Mouse (Mus musculus) testis, adult 2 months (tissue): Measurements from ENCODE around the gene Akap10. TPM values are rescaled to one million over a fixed set of nuclear protein-coding genes. Genes with fewer than 3 reads are reported as not detected.

ENCODE experiments used
- H3K27ac ChIP-seq: fragments of 200-500 bp; 2 replicates; pipeline ENCODE4 v1.5.1; 2012; ENCODE audit warnings: low read depth, low read length; ENCODE audit not compliant: control insufficient read depth, insufficient read depth
- H3K27me3 ChIP-seq: fragments of 200-500 bp; 2 replicates; pipeline ENCODE4 v1.6.1; 2012; ENCODE audit warnings: mild to moderate bottlenecking, low read length, moderate library complexity; ENCODE audit not compliant: control insufficient read depth, insufficient read depth
- H3K36me3 ChIP-seq: fragments of 200-500 bp; 2 replicates; pipeline ENCODE4 v1.6.1; 2012; ENCODE audit warnings: mild to moderate bottlenecking, low read length; ENCODE audit not compliant: control insufficient read depth, insufficient read depth
- H3K4me1 ChIP-seq: fragments of 200-500 bp; 2 replicates; pipeline ENCODE4 v1.6.1; 2012; ENCODE audit warnings: low read length; ENCODE audit not compliant: control insufficient read depth, insufficient read depth
- H3K4me3 ChIP-seq: fragments of 200-500 bp; 2 replicates; pipeline ENCODE4 v1.5.1; 2012; ENCODE audit warnings: low read depth, mild to moderate bottlenecking, low read length, moderate library complexity, mixed read lengths; ENCODE audit not compliant: control insufficient read depth
- CTCF ChIP-seq: fragments of 200-500 bp; IDR thresholded peaks from 2 replicates; pipeline ENCODE4 v1.5.1; 2012; ENCODE audit warnings: low read depth, mild to moderate bottlenecking, inconsistent platforms, low read length, moderate library complexity; ENCODE audit not compliant: control insufficient read depth, insufficient read depth, insufficient replicate concordance
- POLR2A ChIP-seq: fragments of 200-500 bp; IDR thresholded peaks from 2 replicates; pipeline ENCODE4 v1.6.1; 2012; ENCODE audit warnings: low read depth, mild to moderate bottlenecking, inconsistent platforms, low read length, moderate library complexity; ENCODE audit not compliant: control insufficient read depth
- polyA plus RNA-seq: library from polyadenylated mRNA; depleted of rRNA; stranded (reverse); fragments of >200 nt; gene quantifications from 2 replicates; pipeline ENCODE4 v1.2.3, GENCODE M21; 2012

Gene Akap10
- polyA plus RNA-seq, 1 experiment, result 21.5 TPM

GRCm38 (mm10) chr11:61955136-61955535, 25.1 kb upstream of the Akap10 start:
- Histone ChIP-seq H3K27me3 (no peaks in the 10 kb centered on the region), H3K4me3 (no peak overlapping the region), H3K4me1 (peaks cover 13% of the 10 kb centered on the region), H3K27ac (no peak overlapping the region), H3K36me3 (no peaks in the 10 kb centered on the region)
- TF ChIP-seq CTCF, result no peak
- no peak for TF ChIP-seq POLR2A

GRCm38 (mm10) chr11:61950632-61951031, 20.6 kb upstream of the Akap10 start:
- H3K4me1 ChIP-seq, result peaks cover 6% of the 10 kb centered on the region
- TF ChIP-seq CTCF (peak; percentile 98), POLR2A (no peak)
- no peaks in the 10 kb centered on the region for H3K36me3 ChIP-seq
- H3K27me3 ChIP-seq, result no peaks in the 10 kb centered on the region
- H3K27ac ChIP-seq, result no peak overlapping the region
- H3K4me3 ChIP-seq, result peak overlapping the region; percentile 70

DNA sequence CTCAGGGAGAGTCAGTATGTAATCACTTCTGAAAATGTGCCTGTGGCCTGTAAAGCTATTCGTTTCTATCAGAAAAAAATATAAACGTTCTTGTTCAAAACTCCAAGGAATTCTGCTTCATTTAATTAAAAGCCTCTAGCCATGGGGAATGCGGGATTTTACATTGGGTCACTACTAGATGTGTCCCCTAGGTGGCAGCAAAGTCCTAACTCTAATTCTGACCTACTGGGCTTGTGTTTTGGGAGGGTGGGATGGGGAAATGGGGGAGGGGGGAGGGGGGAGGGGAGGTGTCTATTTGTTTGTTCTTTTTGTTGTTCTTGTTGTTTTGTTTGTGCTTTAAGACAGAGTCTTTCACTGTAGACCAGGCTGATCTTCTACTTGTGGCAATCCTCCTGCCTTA, 19.3 kb upstream of the Akap10 start:
- H3K4me3 ChIP-seq, result no peak overlapping the region
- H3K36me3 ChIP-seq, result no peaks in the 10 kb centered on the region
- TF ChIP-seq CTCF, result no peak; the same call in 1 of the 2 replicates
- TF ChIP-seq POLR2A, result no peak
- H3K27me3 ChIP-seq, result no peaks in the 10 kb centered on the region
- no peak overlapping the region for H3K27ac ChIP-seq
- H3K4me1 ChIP-seq, result peaks cover 6% of the 10 kb centered on the region

DNA sequence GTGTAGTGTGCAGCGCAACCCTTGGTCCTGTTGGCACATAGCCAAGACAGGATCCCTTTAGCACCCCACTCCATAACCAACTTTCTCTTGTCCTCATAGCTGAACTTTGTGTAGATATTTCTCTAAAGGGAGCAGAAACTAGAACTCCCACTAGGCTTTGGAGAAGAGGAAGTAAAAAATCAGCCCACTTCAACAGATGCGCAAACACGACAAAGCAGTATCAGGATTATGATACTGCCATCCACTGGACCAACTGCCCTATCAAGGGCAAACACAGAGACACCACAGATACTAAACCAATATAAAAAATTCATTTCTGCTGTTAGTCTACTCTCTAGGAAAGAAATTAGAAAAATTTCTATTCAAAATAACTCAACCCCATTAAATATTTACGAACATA, 16.6 kb upstream of the Akap10 start:
- no peak overlapping the region for H3K27ac ChIP-seq
- no peaks in the 10 kb centered on the region for H3K36me3 ChIP-seq
- H3K4me3 ChIP-seq, result no peak overlapping the region
- peaks cover 3% of the 10 kb centered on the region for H3K4me1 ChIP-seq
- no peaks in the 10 kb centered on the region for H3K27me3 ChIP-seq
- no peak for TF ChIP-seq POLR2A
- no peak for TF ChIP-seq CTCF

DNA sequence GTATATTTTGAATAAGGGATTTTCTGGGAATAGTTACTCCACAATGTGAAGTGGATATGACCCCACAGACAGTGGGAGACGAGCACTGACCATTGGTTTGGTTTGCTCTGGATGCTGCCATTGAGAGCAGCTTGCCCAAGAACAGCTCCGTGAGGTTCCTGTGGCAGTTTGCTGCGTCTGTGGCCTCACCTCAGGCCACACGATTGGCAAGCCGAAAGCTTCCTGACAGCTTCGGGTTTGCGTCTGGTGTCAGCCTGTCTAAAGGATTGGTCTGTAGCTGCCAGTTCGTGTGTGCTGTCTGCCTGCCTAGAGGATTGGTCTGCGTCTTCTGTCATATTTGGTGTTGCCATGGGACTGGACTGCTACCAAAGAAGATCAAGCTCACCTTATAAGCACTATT, 14.4 kb upstream of the Akap10 start:
- TF ChIP-seq POLR2A (no peak), CTCF (no peak)
- Histone ChIP-seq H3K4me3 (no peak overlapping the region), H3K36me3 (no peaks in the 10 kb centered on the region), H3K4me1 (no peaks in the 10 kb centered on the region), H3K27ac (no peak overlapping the region), H3K27me3 (no peaks in the 10 kb centered on the region)

DNA sequence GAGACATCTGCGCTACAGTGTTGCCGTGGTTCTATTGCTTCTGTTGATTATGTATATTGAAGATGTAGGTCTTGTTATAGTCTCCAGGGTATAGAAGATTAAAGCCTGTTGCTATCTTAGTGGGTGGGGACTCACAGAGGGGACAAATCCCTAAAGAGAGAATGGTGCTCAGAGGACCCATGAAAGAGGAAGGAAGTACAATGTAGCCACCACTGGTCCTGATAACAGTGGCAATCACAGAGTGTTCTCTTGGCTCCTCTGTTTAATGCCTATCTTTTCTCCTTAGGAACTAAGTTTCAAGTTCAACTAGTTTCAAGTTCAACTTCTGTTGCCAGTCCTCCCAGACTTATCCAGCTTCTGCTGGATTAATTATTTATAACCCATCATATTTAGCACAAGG, 12.9 kb upstream of the Akap10 start:
- H3K4me3 ChIP-seq, result no peak overlapping the region
- H3K27me3 ChIP-seq, result no peaks in the 10 kb centered on the region
- H3K4me1 ChIP-seq, result no peaks in the 10 kb centered on the region
- no peak overlapping the region for H3K27ac ChIP-seq
- no peaks in the 10 kb centered on the region for H3K36me3 ChIP-seq
- no peak for TF ChIP-seq CTCF
- TF ChIP-seq POLR2A, result no peak

DNA sequence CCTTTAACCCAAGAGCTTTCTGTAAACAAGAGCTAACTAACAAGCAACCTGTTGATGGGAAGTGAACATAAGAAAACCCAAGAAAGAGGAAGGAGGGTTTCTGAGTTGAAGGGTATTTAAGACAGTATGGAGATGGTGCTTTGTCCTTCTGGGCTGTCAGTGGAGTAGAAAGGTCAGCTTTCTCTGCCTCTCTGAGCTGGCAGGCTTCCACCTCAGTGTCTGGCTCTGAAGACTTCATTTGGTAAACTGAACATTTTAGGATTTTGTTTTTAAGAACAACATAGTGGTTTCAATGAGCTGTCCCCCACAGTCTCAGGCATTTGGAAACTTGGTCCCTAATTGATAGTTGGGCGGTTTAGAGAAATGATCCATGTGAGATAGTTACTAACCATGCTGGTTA, 7.7 kb upstream of the Akap10 start:
- Histone ChIP-seq H3K4me3 (no peak overlapping the region), H3K36me3 (no peaks in the 10 kb centered on the region), H3K27ac (no peak overlapping the region), H3K27me3 (no peaks in the 10 kb centered on the region), H3K4me1 (no peaks in the 10 kb centered on the region)
- TF ChIP-seq POLR2A (no peak), CTCF (no peak)
